Mouse (Mus musculus): ENCODE measurements at regions not wholly inside any gene's neighbourhood (a gene's known extent, or its start where the extent isn't known, plus 50 kb on each side); places are given as distances from the start of the nearest gene placed in this dataset.

- H3K27ac ChIP-seq = no peak overlapping the region
- H3K4me3 ChIP-seq (ENCODE audit: inconsistent target) = no peak overlapping the region
- no peaks in the 10 kb centered on the region for H3K36me3 ChIP-seq (ENCODE audit: inconsistent target)
- no peaks in the 10 kb centered on the region for H3K79me2 ChIP-seq (ENCODE audit: inconsistent target)
- WGBS (ENCODE audit: missing documents) = 100% methylated on average over 1 of the region's 1 CpGs
These were observed 160.6 kb upstream of the Cdkn2b start for GRCm38 (mm10) chr4:89471426-89471825.

- H3K36me3 ChIP-seq (ENCODE audit: inconsistent target) = no peaks in the 10 kb centered on the region
These were observed 159.9 kb upstream of the Cdkn2b start for GRCm38 (mm10) chr4:89470756-89471155.

GRCm38 (mm10) chr4:89469883-89470282, 159.0 kb upstream of the Cdkn2b start:
- H3K27ac ChIP-seq = no peak overlapping the region
- H3K4me3 ChIP-seq (ENCODE audit: inconsistent target) = no peak overlapping the region
- WGBS (ENCODE audit: missing documents) = 84% methylated on average over 8 of the region's 8 CpGs
- H3K79me2 ChIP-seq (ENCODE audit: inconsistent target) = no peaks in the 10 kb centered on the region
- no peaks in the 10 kb centered on the region for H3K36me3 ChIP-seq (ENCODE audit: inconsistent target)

More at GRCm38 (mm10) chr4:89470756-89471155, 159.9 kb upstream of the Cdkn2b start:
- no peak overlapping the region for H3K4me3 ChIP-seq (ENCODE audit: inconsistent target)
- 97% methylated on average over 2 of the region's 2 CpGs for WGBS (ENCODE audit: missing documents)
- no peaks in the 10 kb centered on the region for H3K79me2 ChIP-seq (ENCODE audit: inconsistent target)
- H3K27ac ChIP-seq = no peak overlapping the region

- Histone ChIP-seq H3K27ac (no peak overlapping the region), H3K79me2 (ENCODE audit: inconsistent target) (no peaks in the 10 kb centered on the region), H3K36me3 (ENCODE audit: inconsistent target) (no peaks in the 10 kb centered on the region), H3K4me3 (ENCODE audit: inconsistent target) (no peak overlapping the region)
- WGBS (ENCODE audit: missing documents) = 96% methylated on average over 3 of the region's 3 CpGs
These were observed 158.6 kb upstream of the Cdkn2b start for GRCm38 (mm10) chr4:89469406-89469805.

GRCm38 (mm10) chr4:89466766-89467165, 155.9 kb upstream of the Cdkn2b start:
- H3K79me2 ChIP-seq (ENCODE audit: inconsistent target) = no peaks in the 10 kb centered on the region
- no peak overlapping the region for H3K4me3 ChIP-seq (ENCODE audit: inconsistent target)
- 85% methylated on average over 3 of the region's 3 CpGs for WGBS (ENCODE audit: missing documents)
- no peak overlapping the region for H3K27ac ChIP-seq
- no peaks in the 10 kb centered on the region for H3K36me3 ChIP-seq (ENCODE audit: inconsistent target)

GRCm38 (mm10) chr4:89463121-89463520, 152.3 kb upstream of the Cdkn2b start:
- 90% methylated on average over 4 of the region's 4 CpGs for WGBS (ENCODE audit: missing documents)
- Histone ChIP-seq H3K79me2 (ENCODE audit: inconsistent target) (no peaks in the 10 kb centered on the region), H3K36me3 (ENCODE audit: inconsistent target) (no peaks in the 10 kb centered on the region), H3K4me3 (ENCODE audit: inconsistent target) (no peak overlapping the region), H3K27ac (no peak overlapping the region)

GRCm38 (mm10) chr4:89460170-89460762, 149.4 kb upstream of the Cdkn2b start:
- Histone ChIP-seq H3K4me3 (ENCODE audit: inconsistent target) (no peak overlapping the region), H3K79me2 (ENCODE audit: inconsistent target) (no peaks in the 10 kb centered on the region), H3K36me3 (ENCODE audit: inconsistent target) (no peaks in the 10 kb centered on the region), H3K27ac (no peak overlapping the region)
- 68% methylated on average over 6 of the region's 7 CpGs for WGBS (ENCODE audit: missing documents)

GRCm38 (mm10) chr4:89459346-89459666, 148.5 kb upstream of the Cdkn2b start:
- Histone ChIP-seq H3K4me3 (ENCODE audit: inconsistent target) (no peak overlapping the region), H3K27ac (no peak overlapping the region), H3K36me3 (ENCODE audit: inconsistent target) (no peaks in the 10 kb centered on the region), H3K79me2 (ENCODE audit: inconsistent target) (no peaks in the 10 kb centered on the region)
- whole genome bisulfite sequencing (ENCODE audit: missing documents) = 83% methylated on average over 1 of the region's 1 CpGs

- Histone ChIP-seq H3K27ac (no peak overlapping the region), H3K4me3 (ENCODE audit: inconsistent target) (no peak overlapping the region), H3K36me3 (ENCODE audit: inconsistent target) (no peaks in the 10 kb centered on the region), H3K79me2 (ENCODE audit: inconsistent target) (no peaks in the 10 kb centered on the region)
- 25% methylated on average over 2 of the region's 2 CpGs for WGBS (ENCODE audit: missing documents)
These were observed 147.9 kb upstream of the Cdkn2b start for GRCm38 (mm10) chr4:89458628-89459345.

- Histone ChIP-seq H3K27ac (no peak overlapping the region), H3K4me3 (ENCODE audit: inconsistent target) (no peak overlapping the region), H3K79me2 (ENCODE audit: inconsistent target) (no peaks in the 10 kb centered on the region), H3K36me3 (ENCODE audit: inconsistent target) (no peaks in the 10 kb centered on the region)
- WGBS (ENCODE audit: missing documents) = 25% methylated on average over 2 of the region's 2 CpGs
These were observed 147.0 kb upstream of the Cdkn2b start for GRCm38 (mm10) chr4:89457861-89458260.

GRCm38 (mm10) chr4:89454926-89455325, 144.1 kb upstream of the Cdkn2b start:
- no peaks in the 10 kb centered on the region for H3K36me3 ChIP-seq (ENCODE audit: inconsistent target)
- no peaks in the 10 kb centered on the region for H3K79me2 ChIP-seq (ENCODE audit: inconsistent target)
- H3K4me3 ChIP-seq (ENCODE audit: inconsistent target) = no peak overlapping the region
- H3K27ac ChIP-seq = no peak overlapping the region
- WGBS (ENCODE audit: missing documents) = 97% methylated on average over 5 of the region's 5 CpGs

- Histone ChIP-seq H3K4me3 (ENCODE audit: inconsistent target) (no peak overlapping the region), H3K36me3 (ENCODE audit: inconsistent target) (no peaks in the 10 kb centered on the region), H3K27ac (no peak overlapping the region), H3K79me2 (ENCODE audit: inconsistent target) (no peaks in the 10 kb centered on the region)
These were observed 142.2 kb upstream of the Cdkn2b start for GRCm38 (mm10) chr4:89453051-89453450.

GRCm38 (mm10) chr4:89451741-89452140, 140.9 kb upstream of the Cdkn2b start:
- Histone ChIP-seq H3K36me3 (ENCODE audit: inconsistent target) (no peaks in the 10 kb centered on the region), H3K27ac (no peak overlapping the region), H3K4me3 (ENCODE audit: inconsistent target) (no peak overlapping the region), H3K79me2 (ENCODE audit: inconsistent target) (no peaks in the 10 kb centered on the region)
- 58% methylated on average over 2 of the region's 2 CpGs for whole genome bisulfite sequencing (ENCODE audit: missing documents)

- Histone ChIP-seq H3K27ac (no peak overlapping the region), H3K4me3 (ENCODE audit: inconsistent target) (no peak overlapping the region), H3K36me3 (ENCODE audit: inconsistent target) (no peaks in the 10 kb centered on the region), H3K79me2 (ENCODE audit: inconsistent target) (no peaks in the 10 kb centered on the region)
- WGBS (ENCODE audit: missing documents) = 89% methylated on average over 8 of the region's 8 CpGs
These were observed 136.1 kb upstream of the Cdkn2b start for GRCm38 (mm10) chr4:89446765-89447487.

GRCm38 (mm10) chr4:89446156-89446716, 135.4 kb upstream of the Cdkn2b start:
- H3K36me3 ChIP-seq (ENCODE audit: inconsistent target) = no peaks in the 10 kb centered on the region
- H3K27ac ChIP-seq = no peak overlapping the region
- WGBS (ENCODE audit: missing documents) = 86% methylated on average over 6 of the region's 6 CpGs
- H3K79me2 ChIP-seq (ENCODE audit: inconsistent target) = no peaks in the 10 kb centered on the region
- no peak overlapping the region for H3K4me3 ChIP-seq (ENCODE audit: inconsistent target)
